Mouse (Mus musculus) CH12.LX (cell line): ENCODE data around the gene Lypd6. TPM values are rescaled to one million over a fixed set of nuclear protein-coding genes. Genes with fewer than 3 reads are reported as not detected.

ENCODE experiments used
- DNase-seq: peaks from one replicate; pipeline ENCODE4 v3.0.0-alpha.2; 2013; ENCODE audit errors: extremely low read depth
- H3K27ac ChIP-seq: 2 replicates; pipeline ENCODE4 v1.5.1; 2012; ENCODE audit warnings: low read depth, mild to moderate bottlenecking, control low read depth, moderate library complexity; ENCODE audit not compliant: insufficient read depth
- H3K27me3 ChIP-seq: replicated peaks from 2 replicates; pipeline ENCODE3; 2012; ENCODE audit warnings: inconsistent platforms
- H3K36me3 ChIP-seq, 2 experiments: replicated peaks in 1 of 2; 2 replicates each; pipeline versions ENCODE3 to v1.6.1; 2012; ENCODE audit warnings: inconsistent platforms in 1 of 2, low read length in 1 of 2, mild to moderate bottlenecking in 1 of 2, mixed read lengths in 1 of 2, moderate library complexity in 1 of 2; ENCODE audit not compliant: control insufficient read depth in 1 of 2, insufficient read depth in 1 of 2
- H3K4me1 ChIP-seq, 2 experiments: 2 replicates each; pipeline ENCODE4 v1.6.1; 2012; ENCODE audit warnings: inconsistent platforms in 1 of 2, moderate library complexity in 1 of 2; ENCODE audit not compliant: insufficient read depth in 2 of 2, control insufficient read depth in 1 of 2
- H3K4me2 ChIP-seq: 2 replicates; pipeline ENCODE4 v1.6.1; 2012; ENCODE audit warnings: low read depth, mild to moderate bottlenecking, control low read depth; ENCODE audit not compliant: poor library complexity, insufficient read depth, severe bottlenecking
- H3K4me3 ChIP-seq, 3 experiments: fragments of 150-350 bp in 1 of 3; sonication (generic) in 1 of 3; replicated peaks in 1 of 3; 2 replicates each; pipeline versions ENCODE3 to v1.5.1; 2011 to 2012; ENCODE audit warnings: low read depth in 2 of 3, low read length in 2 of 3, mild to moderate bottlenecking in 2 of 3, moderate library complexity in 2 of 3, control low read depth in 1 of 3, improper control_type of control experiment in 1 of 3, inconsistent platforms in 1 of 3, mixed read lengths in 1 of 3; ENCODE audit not compliant: poor library complexity in 1 of 3
- H3K79me2 ChIP-seq: replicated peaks from 2 replicates; pipeline ENCODE4 v1.6.1; 2012; ENCODE audit warnings: mild to moderate bottlenecking, moderate library complexity; ENCODE audit not compliant: control insufficient read depth, poor library complexity, insufficient read depth, severe bottlenecking; ENCODE audit errors: extremely low read depth
- H3K9ac ChIP-seq: 2 replicates; pipeline ENCODE4 v1.6.1; 2012; ENCODE audit warnings: low read depth, mild to moderate bottlenecking, control low read depth, moderate library complexity; ENCODE audit not compliant: insufficient read depth
- H3K9me3 ChIP-seq: replicated peaks from 2 replicates; pipeline ENCODE3; 2012; ENCODE audit warnings: low read length, inconsistent platforms, mixed read lengths
- BHLHE40 ChIP-seq: IDR thresholded peaks from 2 replicates; pipeline ENCODE4 v1.6.1; 2011; ENCODE audit warnings: mild to moderate bottlenecking, low read depth, low read length, improper control_type of control experiment
- CHD1 ChIP-seq: IDR thresholded peaks from 2 replicates; pipeline ENCODE4 v1.6.1; 2012; ENCODE audit warnings: low read depth, low read length, improper control_type of control experiment, inconsistent platforms
- CHD2 ChIP-seq: IDR thresholded peaks from 2 replicates; pipeline ENCODE4 v1.6.1; 2011; ENCODE audit warnings: low read length, improper control_type of control experiment
- ELF1 ChIP-seq: IDR thresholded peaks from 2 replicates; pipeline ENCODE4 v1.6.1; 2014; ENCODE audit warnings: low read depth, mild to moderate bottlenecking, inconsistent platforms, low read length, improper control_type of control experiment
- EP300 ChIP-seq: IDR thresholded peaks from 2 replicates; pipeline ENCODE4 v1.6.1; 2011; ENCODE audit warnings: low read length, improper control_type of control experiment
- ETS1 ChIP-seq: conservative IDR thresholded peaks from 2 replicates; pipeline ENCODE4 v1.6.1; 2012; ENCODE audit warnings: low read depth, mild to moderate bottlenecking, inconsistent platforms, low read length, improper control_type of control experiment, moderate library complexity
- GABPA ChIP-seq: IDR thresholded peaks from 2 replicates; pipeline ENCODE4 v1.6.1; 2012; ENCODE audit warnings: low read depth, low read length, improper control_type of control experiment, inconsistent platforms; ENCODE audit not compliant: insufficient replicate concordance
- HCFC1 ChIP-seq: IDR thresholded peaks from 2 replicates; pipeline ENCODE4 v1.6.1; 2012; ENCODE audit warnings: low read depth, mild to moderate bottlenecking, inconsistent platforms, low read length, improper control_type of control experiment
- JUN ChIP-seq: IDR thresholded peaks from 2 replicates; pipeline ENCODE4 v1.6.1; 2011; ENCODE audit warnings: low read depth, mild to moderate bottlenecking, low read length, improper control_type of control experiment, moderate library complexity; ENCODE audit not compliant: insufficient read depth
- KAT2A ChIP-seq: IDR thresholded peaks from 2 replicates; pipeline ENCODE4 v1.6.1; 2012; ENCODE audit warnings: low read length, improper control_type of control experiment, inconsistent platforms; ENCODE audit not compliant: insufficient replicate concordance
- MAFK ChIP-seq: IDR thresholded peaks from 2 replicates; pipeline ENCODE4 v1.6.1; 2011; ENCODE audit warnings: low read length, improper control_type of control experiment; ENCODE audit not compliant: insufficient replicate concordance
- MAZ ChIP-seq: IDR thresholded peaks from 2 replicates; pipeline ENCODE4 v1.6.1; 2012; ENCODE audit warnings: low read depth, mild to moderate bottlenecking, inconsistent platforms, low read length, improper control_type of control experiment, moderate library complexity
- MEF2A ChIP-seq: IDR thresholded peaks from 2 replicates; pipeline ENCODE4 v1.6.1; 2014; ENCODE audit warnings: low read depth, mild to moderate bottlenecking, inconsistent platforms, low read length, improper control_type of control experiment, borderline replicate concordance
- MXI1 ChIP-seq: IDR thresholded peaks from 2 replicates; pipeline ENCODE4 v1.6.1; 2011; ENCODE audit warnings: mild to moderate bottlenecking, low read depth, low read length, improper control_type of control experiment
- MYC ChIP-seq: IDR thresholded peaks from 2 replicates; pipeline ENCODE4 v1.6.1; 2011; ENCODE audit warnings: low read depth, mild to moderate bottlenecking, improper control_type of control experiment, low read length
- NELFE ChIP-seq: IDR thresholded peaks from 2 replicates; pipeline ENCODE4 v1.6.1; 2011; ENCODE audit warnings: low read depth, low read length, improper control_type of control experiment
- NRF1 ChIP-seq: IDR thresholded peaks from 2 replicates; pipeline ENCODE4 v1.6.1; 2014; ENCODE audit warnings: low read depth, mild to moderate bottlenecking, inconsistent platforms, low read length, improper control_type of control experiment, moderate library complexity
- PAX5 ChIP-seq: IDR thresholded peaks from 2 replicates; pipeline ENCODE4 v1.6.1; 2012; ENCODE audit warnings: low read length, inconsistent platforms, mixed read lengths
- POLR2A ChIP-seq: IDR thresholded peaks from 2 replicates; pipeline ENCODE4 v1.6.1; 2011; ENCODE audit warnings: low read depth, mild to moderate bottlenecking, improper control_type of control experiment, low read length
- POLR2AphosphoS2 ChIP-seq: IDR thresholded peaks from 2 replicates; pipeline ENCODE4 v1.6.1; 2011; ENCODE audit warnings: low read depth, low read length, improper control_type of control experiment
- RAD21 ChIP-seq: IDR thresholded peaks from 2 replicates; pipeline ENCODE4 v1.6.1; 2011; ENCODE audit warnings: low read depth, mild to moderate bottlenecking, low read length, improper control_type of control experiment, moderate library complexity
- SMC3 ChIP-seq: IDR thresholded peaks from 2 replicates; pipeline ENCODE4 v1.6.1; 2011; ENCODE audit warnings: low read depth, low read length, improper control_type of control experiment
- TBP ChIP-seq: conservative IDR thresholded peaks from 2 replicates; pipeline ENCODE4 v1.6.1; 2011; ENCODE audit warnings: low read depth, low read length, improper control_type of control experiment
- UBTF ChIP-seq: IDR thresholded peaks from 2 replicates; pipeline ENCODE4 v1.6.1; 2012; ENCODE audit warnings: low read depth, mild to moderate bottlenecking, inconsistent platforms, low read length, improper control_type of control experiment, moderate library complexity
- USF1 ChIP-seq: IDR thresholded peaks from 2 replicates; pipeline ENCODE4 v1.6.1; 2014; ENCODE audit warnings: low read depth, mild to moderate bottlenecking, inconsistent platforms, low read length, improper control_type of control experiment
- USF2 ChIP-seq: conservative IDR thresholded peaks from 2 replicates; pipeline ENCODE4 v1.6.1; 2011; ENCODE audit warnings: low read depth, low read length, improper control_type of control experiment
- ZKSCAN1 ChIP-seq: IDR thresholded peaks from 2 replicates; pipeline ENCODE4 v1.6.1; 2012; ENCODE audit warnings: low read depth, inconsistent platforms, low read length, improper control_type of control experiment, borderline replicate concordance
- ZMIZ1 ChIP-seq: IDR thresholded peaks from 2 replicates; pipeline ENCODE4 v1.6.1; 2012; ENCODE audit warnings: low read depth, mild to moderate bottlenecking, inconsistent platforms, low read length, improper control_type of control experiment
- ZNF384 ChIP-seq: IDR thresholded peaks from 2 replicates; pipeline ENCODE4 v1.6.1; 2012; ENCODE audit warnings: low read depth, low read length, improper control_type of control experiment, inconsistent platforms
- dilution Hi-C: fragments of 300-500 bp; cut with MboI; formaldehyde crosslinking; loops from 2 replicates; pipeline ENCODE4 v1.14.3; 2020; ENCODE audit warnings: low sequenced_read_pairs; ENCODE audit not compliant: extremely low pct_unique_long_range_greater_than_20kb, extremely low pct_ligation_motif_present
- in situ Hi-C: fragments of 300-500 bp; cut with MboI; formaldehyde crosslinking; loops from 3 replicates; pipeline ENCODE4 v1.14.3; 2019; ENCODE audit warnings: low sequenced_read_pairs, low pct_ligation_motif_present, low pct_unique_long_range_greater_than_20kb, mixed read lengths
- polyA plus RNA-seq: library from polyadenylated mRNA; unstranded; fragments of >175 nt; gene quantifications from 2 replicates; pipeline ENCODE4 v1.2.1, GENCODE M21; 2012; ENCODE audit warnings: low read depth; ENCODE audit not compliant: insufficient read length
- total RNA-seq, 2 experiments: library from RNA; depleted of rRNA; stranded (reverse); fragments of 300-350 nt in 1 of 2; fragments of >200 nt in 1 of 2; gene quantifications; 2 replicates each; pipeline ENCODE4 v1.2.3; 2012 to 2014

Gene Lypd6
- total and polyA plus RNA-seq, 3 experiments = not detected

DNA sequence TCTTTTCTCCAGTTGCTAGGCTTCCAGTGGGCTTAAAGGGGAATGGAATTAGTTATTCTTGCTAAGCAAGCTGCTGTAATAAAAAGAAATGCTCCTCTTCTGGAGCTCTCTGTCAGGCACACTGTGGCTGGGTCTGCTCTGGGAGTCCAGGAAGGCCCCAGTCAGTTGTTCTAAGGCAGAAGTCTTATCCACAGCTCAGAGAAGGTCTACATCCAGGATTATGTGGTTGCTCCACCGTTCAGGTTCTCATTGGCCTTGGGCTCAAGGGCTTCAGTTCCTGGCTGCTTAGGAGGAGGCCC, 34.9 kb downstream of the Lypd6 start:
- peaks cover 0 to 7% of the 10 kb centered on the region in 2 experiments; a peak in 1 of 4 replicates for H3K4me1 ChIP-seq
- no peaks in the 10 kb centered on the region for H3K27me3 ChIP-seq
- in situ Hi-C loops = no loop called here
- no peaks in the 10 kb centered on the region for H3K79me2 ChIP-seq
- dilution Hi-C loops = no loop called here
- no peaks in the 10 kb centered on the region for H3K9me3 ChIP-seq
- no peak overlapping the region for H3K27ac ChIP-seq
- H3K36me3 ChIP-seq = no peaks in the 10 kb centered on the region
- no peak for DNase-seq
- no peak overlapping the region for H3K4me2 ChIP-seq
- no peak for TF ChIP-seq ZMIZ1
- TF ChIP-seq HCFC1 = no peak
- TF ChIP-seq ELF1 = no peak
- no peak for TF ChIP-seq BHLHE40
- no peak for TF ChIP-seq ZNF384
- TF ChIP-seq EP300 = no peak
- TF ChIP-seq, all 38 proteins: peak for 0
- Histone ChIP-seq H3K9ac (no peak overlapping the region), H3K4me3 (no peak overlapping the region)

DNA sequence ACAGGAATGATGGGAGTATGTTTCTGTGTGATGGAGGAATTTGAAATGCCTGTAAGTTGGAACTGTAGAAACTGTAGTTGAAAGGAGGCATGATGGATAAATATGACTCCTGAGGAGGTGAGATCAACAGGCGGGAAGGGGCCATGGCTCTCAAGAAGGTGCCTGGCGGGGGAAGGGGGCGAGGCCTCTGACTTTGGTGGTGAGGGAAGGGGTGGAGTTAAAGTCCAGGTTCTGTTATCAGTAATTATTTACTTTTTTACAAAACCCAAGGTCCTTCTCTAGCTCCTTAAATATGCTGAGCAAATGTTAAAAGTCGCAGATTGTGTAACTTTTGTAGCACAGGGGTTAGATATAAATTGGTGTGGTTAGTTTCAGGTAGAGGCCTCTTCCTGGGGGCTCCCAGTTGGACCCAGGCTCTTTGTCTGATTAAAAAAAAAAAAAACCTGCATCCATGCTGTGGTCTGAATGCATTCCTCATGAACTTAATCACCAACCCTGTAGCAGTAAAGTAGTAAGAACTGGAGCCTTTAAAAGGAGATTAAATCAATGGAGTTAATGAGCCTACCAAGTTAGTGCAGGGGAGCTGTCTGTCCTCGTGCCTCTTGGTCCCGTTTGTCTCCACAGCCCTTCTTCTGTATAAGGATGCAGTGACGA, 37.7 kb downstream of the Lypd6 start:
- H3K4me2 ChIP-seq = no peak overlapping the region

DNA sequence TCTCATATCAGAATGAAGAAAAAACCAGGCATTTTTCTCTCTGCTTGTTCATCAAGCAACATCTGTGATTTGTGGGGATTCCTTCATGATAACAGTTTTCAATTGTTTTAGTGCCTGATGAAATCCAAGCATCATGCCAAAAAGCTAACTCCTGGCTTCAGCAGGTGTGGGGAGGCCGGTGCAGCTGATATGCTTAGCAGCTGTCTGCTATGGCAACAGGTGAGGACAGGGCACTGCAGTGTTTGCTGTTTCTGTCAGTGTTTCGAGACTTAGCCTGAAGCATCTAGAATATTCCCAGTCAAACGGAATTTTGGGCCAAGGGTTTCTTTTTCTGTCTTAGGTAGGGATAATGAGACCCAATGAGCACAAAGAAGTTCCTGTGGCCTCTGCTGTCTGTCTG, 39.4 kb downstream of the Lypd6 start:
- in situ Hi-C loops (no loop called here), dilution Hi-C loops (no loop called here)
- DNase-seq = no peak
- Histone ChIP-seq H3K9ac (no peak overlapping the region), H3K79me2 (no peaks in the 10 kb centered on the region), H3K4me3 (no peak overlapping the region), H3K27ac (no peak overlapping the region), H3K9me3 (no peaks in the 10 kb centered on the region), H3K27me3 (no peaks in the 10 kb centered on the region)
- TF ChIP-seq CHD2 (no peak), ZKSCAN1 (no peak), TBP (no peak), SMC3 (no peak), MEF2A (no peak), ELF1 (no peak), MXI1 (no peak), USF1 (no peak), USF2 (no peak), KAT2A (no peak), POLR2A (no peak), MAFK (no peak)
- TF ChIP-seq, all 38 proteins: peak for 0
- H3K4me1 ChIP-seq = peaks cover 0 to 2% of the 10 kb centered on the region in 2 experiments; a peak in 1 of 4 replicates
- no peak overlapping the region for H3K4me2 ChIP-seq
- no peaks in the 10 kb centered on the region for H3K36me3 ChIP-seq

More for the DNA sequence above, 37.7 kb downstream of the Lypd6 start:
- DNase-seq = no peak
- H3K36me3 ChIP-seq = no peaks in the 10 kb centered on the region
- H3K9ac ChIP-seq = no peak overlapping the region
- no peaks in the 10 kb centered on the region for H3K27me3 ChIP-seq
- H3K4me1 ChIP-seq = peaks cover 0 to 7% of the 10 kb centered on the region in 2 experiments; a peak in 1 of 4 replicates
- in situ Hi-C loops = no loop called here
- TF ChIP-seq ZMIZ1 = no peak
- no peak for TF ChIP-seq UBTF
- TF ChIP-seq MYC = no peak
- TF ChIP-seq NELFE = no peak
- TF ChIP-seq PAX5 = no peak
- no peak for TF ChIP-seq MAZ
- TF ChIP-seq ETS1 = no peak
- TF ChIP-seq RAD21 = no peak
- no peak for TF ChIP-seq NRF1
- TF ChIP-seq GABPA = no peak
- no peak for TF ChIP-seq CHD2
- TF ChIP-seq EP300 = no peak
- TF ChIP-seq ZNF384 = no peak
- TF ChIP-seq CHD1 = no peak
- TF ChIP-seq POLR2AphosphoS2 = no peak
- TF ChIP-seq ELF1 = no peak
- no peak for TF ChIP-seq JUN
- H3K4me3 ChIP-seq = no peak overlapping the region
- H3K9me3 ChIP-seq = no peaks in the 10 kb centered on the region
- no peak overlapping the region for H3K27ac ChIP-seq
- dilution Hi-C loops = no loop called here
- no peaks in the 10 kb centered on the region for H3K79me2 ChIP-seq
